Mouse (Mus musculus) forebrain, embryonic 11.5 days (tissue): Measurements from ENCODE around the gene Vasn. TPM values are rescaled to one million over a fixed set of nuclear protein-coding genes. Genes with fewer than 3 reads are reported as not detected.
A peak's percentile ranks its signal among the peaks of the same experiment; 100 is the strongest.

Source experiments
- ATAC-seq: fragments of 200-750 bp; cut with Nextera tagmentation; replicated peaks from 2 replicates; pipeline ENCODE4 v1.8.0; 2017; ENCODE audit warnings: moderate TSS enrichment; ENCODE audit not compliant: low FRiP score
- DNase-seq: peaks from one replicate; pipeline ENCODE4 v3.0.0-alpha.2; 2017; ENCODE audit warnings: low spot score
- H3K27ac ChIP-seq: fragments of 300-500 bp; sonication (generic); 2 replicates; pipeline ENCODE4 v1.5.1; 2014; ENCODE audit warnings: low read depth, low read length
- H3K27me3 ChIP-seq: fragments of 300-500 bp; sonication (generic); 2 replicates; pipeline ENCODE4 v1.6.1; 2014; ENCODE audit warnings: mild to moderate bottlenecking, low read length, mixed read lengths; ENCODE audit not compliant: control insufficient read depth, insufficient read depth
- H3K36me3 ChIP-seq: fragments of 300-500 bp; sonication (generic); 2 replicates; pipeline ENCODE4 v1.6.1; 2014; ENCODE audit warnings: mild to moderate bottlenecking, low read length, moderate library complexity, mixed read lengths; ENCODE audit not compliant: control insufficient read depth, insufficient read depth
- H3K4me1 ChIP-seq: fragments of 300-500 bp; sonication (generic); replicated peaks from 2 replicates; pipeline ENCODE4 v1.6.1; 2014; ENCODE audit warnings: low read length, mixed read lengths; ENCODE audit not compliant: control insufficient read depth, insufficient read depth
- H3K4me2 ChIP-seq: fragments of 300-500 bp; sonication (generic); 2 replicates; pipeline ENCODE4 v1.6.1; 2014; ENCODE audit warnings: low read depth, mild to moderate bottlenecking, low read length, moderate library complexity, mixed read lengths; ENCODE audit not compliant: severe bottlenecking
- H3K4me3 ChIP-seq: fragments of 300-500 bp; sonication (generic); 2 replicates; pipeline ENCODE4 v1.5.1; 2014; ENCODE audit warnings: low read depth, low read length
- H3K9ac ChIP-seq: fragments of 300-500 bp; sonication (generic); 2 replicates; pipeline ENCODE4 v1.6.1; 2014; ENCODE audit warnings: low read length
- H3K9me3 ChIP-seq: fragments of 300-500 bp; sonication (generic); 2 replicates; pipeline ENCODE4 v1.6.1; 2016; ENCODE audit warnings: low read length, mixed read lengths; ENCODE audit not compliant: control insufficient read depth
- WGBS: fragments of 180-500 bp; shearing (Covaris S2); extraction: QIAGEN DNeasy Blood & Tissue Kit; methylation state at CpG from one replicate; pipeline ENCODE4 v1.1.7; 2014; 5-methylcytosine and 5-hydroxymethylcytosine counted together
- polyA plus RNA-seq: library from polyadenylated mRNA; unstranded; fragments of >200 nt; fragmentation: Nextera tagmentation; extraction: Ambion mirVana; gene quantifications from 2 replicates; pipeline ENCODE4 v1.2.1, GENCODE M21; 2014

Gene Vasn
- polyA plus RNA-seq, 1 experiment from 2014 or later, result 7.6 TPM

GRCm38 (mm10) chr16:4658781-4659245, 19.1 kb downstream of the Vasn start:
- H3K27me3 ChIP-seq, result no peaks in the 10 kb centered on the region
- H3K4me3 ChIP-seq, result no peak overlapping the region
- WGBS, result 21% methylated on average over 11 of the region's 11 CpGs
- no peaks in the 10 kb centered on the region for H3K9me3 ChIP-seq
- no peaks in the 10 kb centered on the region for H3K36me3 ChIP-seq
- 0 out of 2 replicates have a peak overlapping the region, but pooled peaks have one; percentile 25 for H3K27ac ChIP-seq
- peak; percentile 72 for ATAC-seq
- H3K9ac ChIP-seq, result peak overlapping the region; percentile 14; the same call in 1 of the 2 replicates
- H3K4me2 ChIP-seq, result no peak overlapping the region
- H3K4me1 ChIP-seq, result peaks cover 10% of the 10 kb centered on the region; the same call in 1 of the 2 replicates
- DNase-seq, result peak; percentile 75

GRCm38 (mm10) chr16:4659326-4659725, 19.6 kb downstream of the Vasn start:
- ATAC-seq (0 out of 2 replicates have a peak, but pooled peaks have one; percentile 26), DNase-seq (no peak)
- Histone ChIP-seq H3K27me3 (no peaks in the 10 kb centered on the region), H3K4me3 (no peak overlapping the region), H3K9me3 (no peaks in the 10 kb centered on the region), H3K4me1 (peaks cover 10% of the 10 kb centered on the region; the same call in 1 of the 2 replicates), H3K4me2 (no peak overlapping the region), H3K9ac (peak overlapping the region; percentile 14; the same call in 1 of the 2 replicates), H3K27ac (no peak overlapping the region), H3K36me3 (no peaks in the 10 kb centered on the region)
- 14% methylated on average over 2 of the region's 2 CpGs for WGBS

GRCm38 (mm10) chr16:4661605-4662004, 21.9 kb downstream of the Vasn start:
- H3K4me2 ChIP-seq, result no peak overlapping the region
- H3K27me3 ChIP-seq, result no peaks in the 10 kb centered on the region
- H3K9me3 ChIP-seq, result no peaks in the 10 kb centered on the region
- no peaks in the 10 kb centered on the region for H3K36me3 ChIP-seq
- no peak for DNase-seq
- no peak overlapping the region for H3K4me3 ChIP-seq
- no peak overlapping the region for H3K9ac ChIP-seq
- no peak for ATAC-seq
- peaks cover 8% of the 10 kb centered on the region; the same call in 1 of the 2 replicates for H3K4me1 ChIP-seq
- WGBS, result 78% methylated on average over 2 of the region's 2 CpGs
- no peak overlapping the region for H3K27ac ChIP-seq

- Histone ChIP-seq H3K4me2 (no peak overlapping the region), H3K4me1 (peaks cover 5% of the 10 kb centered on the region; the same call in 1 of the 2 replicates), H3K9ac (no peak overlapping the region), H3K36me3 (no peaks in the 10 kb centered on the region), H3K4me3 (no peak overlapping the region), H3K9me3 (no peaks in the 10 kb centered on the region), H3K27ac (no peak overlapping the region), H3K27me3 (no peaks in the 10 kb centered on the region)
- WGBS, result 83% methylated on average over 2 of the region's 2 CpGs
- DNase-seq (no peak), ATAC-seq (no peak)
Observed at GRCm38 (mm10) chr16:4663806-4664205, 24.1 kb downstream of the Vasn start.

GRCm38 (mm10) chr16:4665726-4666125, 26.0 kb downstream of the Vasn start:
- no peaks in the 10 kb centered on the region for H3K9me3 ChIP-seq
- no peak overlapping the region for H3K9ac ChIP-seq
- ATAC-seq (no peak), DNase-seq (no peak)
- H3K27me3 ChIP-seq, result no peaks in the 10 kb centered on the region
- H3K4me1 ChIP-seq, result no peaks in the 10 kb centered on the region
- H3K4me3 ChIP-seq, result no peak overlapping the region
- 95% methylated on average over 2 of the region's 2 CpGs for WGBS
- no peak overlapping the region for H3K4me2 ChIP-seq
- H3K36me3 ChIP-seq, result no peaks in the 10 kb centered on the region
- H3K27ac ChIP-seq, result no peak overlapping the region

- no peaks in the 10 kb centered on the region for H3K27me3 ChIP-seq
- 19% methylated on average over 3 of the region's 3 CpGs for WGBS
- no peak overlapping the region for H3K9ac ChIP-seq
- ATAC-seq (peak; percentile 74), DNase-seq (peak; percentile 89)
- no peaks in the 10 kb centered on the region for H3K36me3 ChIP-seq
- H3K9me3 ChIP-seq, result no peaks in the 10 kb centered on the region
- no peak overlapping the region for H3K4me2 ChIP-seq
- no peak overlapping the region for H3K27ac ChIP-seq
- H3K4me1 ChIP-seq, result no peaks in the 10 kb centered on the region
- H3K4me3 ChIP-seq, result no peak overlapping the region
Observed at GRCm38 (mm10) chr16:4667190-4667808, 27.6 kb downstream of the Vasn start.

DNA sequence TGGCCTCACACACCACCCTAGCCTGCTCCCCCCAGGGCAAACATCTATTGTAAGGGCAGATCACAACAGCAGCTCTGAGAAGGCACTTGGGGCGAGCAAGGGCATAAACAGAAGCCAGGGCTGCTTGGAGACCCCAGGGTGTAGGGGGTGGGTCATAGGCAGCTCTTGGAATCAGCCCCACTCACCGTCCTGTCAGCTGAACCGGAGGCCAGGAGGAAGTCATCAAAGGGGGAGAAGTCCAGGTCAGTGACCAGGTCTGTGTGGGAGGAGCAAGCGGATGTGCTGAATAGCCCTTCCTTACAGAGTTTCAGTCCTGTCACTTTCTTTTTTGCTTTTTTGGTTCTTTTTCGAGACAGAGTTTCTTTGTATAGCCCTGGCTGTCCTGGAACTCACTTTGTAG, 30.6 kb downstream of the Vasn start:
- H3K9ac ChIP-seq, result no peak overlapping the region
- DNase-seq (no peak), ATAC-seq (no peak)
- H3K4me1 ChIP-seq, result no peaks in the 10 kb centered on the region
- H3K9me3 ChIP-seq, result no peaks in the 10 kb centered on the region
- H3K4me2 ChIP-seq, result no peak overlapping the region
- WGBS, result 72% methylated on average over 5 of the region's 5 CpGs
- no peaks in the 10 kb centered on the region for H3K27me3 ChIP-seq
- no peak overlapping the region for H3K4me3 ChIP-seq
- no peak overlapping the region for H3K27ac ChIP-seq
- no peaks in the 10 kb centered on the region for H3K36me3 ChIP-seq

GRCm38 (mm10) chr16:4674091-4674490, 34.4 kb downstream of the Vasn start:
- WGBS, result 87% methylated on average over 4 of the region's 4 CpGs
- Histone ChIP-seq H3K27ac (no peak overlapping the region), H3K9me3 (no peaks in the 10 kb centered on the region), H3K27me3 (no peaks in the 10 kb centered on the region), H3K36me3 (no peaks in the 10 kb centered on the region; the same call in 1 of the 2 replicates), H3K4me1 (peaks cover 6% of the 10 kb centered on the region; the same call in 1 of the 2 replicates), H3K4me2 (no peak overlapping the region), H3K4me3 (no peak overlapping the region), H3K9ac (no peak overlapping the region)
- DNase-seq, result no peak
- ATAC-seq, result no peak

GRCm38 (mm10) chr16:4676836-4677235, 37.1 kb downstream of the Vasn start:
- Histone ChIP-seq H3K9me3 (no peaks in the 10 kb centered on the region), H3K9ac (no peak overlapping the region), H3K4me2 (no peak overlapping the region), H3K4me3 (no peak overlapping the region), H3K27me3 (no peaks in the 10 kb centered on the region), H3K36me3 (no peaks in the 10 kb centered on the region; the same call in 1 of the 2 replicates), H3K27ac (no peak overlapping the region), H3K4me1 (peaks cover 6% of the 10 kb centered on the region; the same call in 1 of the 2 replicates)
- DNase-seq (no peak), ATAC-seq (no peak)
- 87% methylated on average over 5 of the region's 5 CpGs for WGBS
